Mouse (Mus musculus) lung, postnatal 0 days (tissue): ENCODE data around the gene Acox1.

Source experiments
- CTCF ChIP-seq: IDR thresholded peaks from 2 replicates; pipeline ENCODE4 v1.5.1; 2016; ENCODE audit warnings: antibody characterized with exemption, mild to moderate bottlenecking
- EP300 ChIP-seq: IDR thresholded peaks from 2 replicates; pipeline ENCODE4 v1.6.1; 2016; ENCODE audit warnings: antibody characterized with exemption, mild to moderate bottlenecking, control low read depth

GRCm38 (mm10) chr11:116210696-116211095, 11.9 kb upstream of the Acox1 start:
- TF ChIP-seq CTCF (no peak), EP300 (no peak)
